Mouse (Mus musculus) forebrain, embryonic 15.5 days (tissue): ENCODE measurements at regions not wholly inside any gene's neighbourhood (a gene's known extent, or its start where the extent isn't known, plus 50 kb on each side); places are given as distances from the start of the nearest gene placed in this dataset.
"Not testable (repeated sequence)": the region's sequence is repeated elsewhere in the genome, so short reads cannot be mapped to it uniquely, and the experiment has no call there.

Experiments used
- ATAC-seq: fragments of 200-750 bp; cut with Nextera tagmentation; replicated peaks from 2 replicates; pipeline ENCODE4 v1.8.0; 2017; ENCODE audit warnings: mild to moderate bottlenecking, moderate TSS enrichment, moderate library complexity
- H3K27ac ChIP-seq: fragments of 300-500 bp; sonication (generic); replicated peaks from 2 replicates; pipeline ENCODE4 v1.5.1; 2015; ENCODE audit warnings: mild to moderate bottlenecking, inconsistent platforms
- H3K27me3 ChIP-seq: fragments of 300-500 bp; sonication (generic); 2 replicates; pipeline ENCODE4 v1.6.1; 2015; ENCODE audit warnings: inconsistent platforms
- H3K36me3 ChIP-seq: fragments of 300-500 bp; sonication (generic); 2 replicates; pipeline ENCODE4 v1.6.1; 2015; ENCODE audit warnings: mild to moderate bottlenecking, inconsistent platforms
- H3K4me1 ChIP-seq: fragments of 300-500 bp; sonication (generic); 2 replicates; pipeline ENCODE4 v1.6.1; 2015; ENCODE audit warnings: inconsistent platforms
- H3K4me2 ChIP-seq: fragments of 300-500 bp; sonication (generic); replicated peaks from 2 replicates; pipeline ENCODE4 v1.6.1; 2015; ENCODE audit warnings: mild to moderate bottlenecking, inconsistent platforms
- H3K4me3 ChIP-seq: fragments of 300-500 bp; sonication (generic); 2 replicates; pipeline ENCODE4 v1.5.1; 2015; ENCODE audit warnings: mild to moderate bottlenecking, inconsistent platforms
- H3K9ac ChIP-seq: fragments of 300-500 bp; sonication (generic); replicated peaks from 2 replicates; pipeline ENCODE4 v1.6.1; 2015; ENCODE audit warnings: mild to moderate bottlenecking, inconsistent platforms
- H3K9me3 ChIP-seq: fragments of 300-500 bp; sonication (generic); 2 replicates; pipeline ENCODE4 v1.6.1; 2016; ENCODE audit warnings: inconsistent platforms
- WGBS: fragments of 180-500 bp; shearing (Covaris S2); methylation state at CpG from one replicate; pipeline ENCODE4 v1.1.7; 2015; ENCODE audit warnings: mixed read lengths; 5-methylcytosine and 5-hydroxymethylcytosine counted together

DNA sequence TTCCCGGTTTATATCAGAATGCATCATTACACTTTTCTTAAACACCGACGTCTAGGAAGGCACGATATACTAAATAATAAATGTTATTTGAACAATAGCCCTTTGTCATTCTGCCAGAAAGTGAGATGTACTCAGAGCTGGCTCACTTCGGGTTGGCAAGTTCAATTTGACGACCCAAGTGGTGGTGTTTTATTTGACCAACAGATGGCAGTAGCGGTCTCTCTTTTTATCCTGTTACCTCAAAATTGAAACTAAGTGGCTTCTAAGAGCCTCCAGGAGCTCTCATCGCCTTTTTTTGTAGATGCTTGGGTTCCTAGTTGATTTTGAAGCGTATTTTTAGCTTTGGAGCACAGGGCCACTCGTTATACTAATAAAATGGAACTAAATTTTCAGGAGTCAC lies 66.7 kb upstream of the Chmp2b start:
- Histone ChIP-seq H3K27ac (no peak overlapping the region), H3K9ac (no peak overlapping the region), H3K36me3 (no peaks in the 10 kb centered on the region), H3K4me1 (no peaks in the 10 kb centered on the region), H3K4me2 (no peak overlapping the region), H3K9me3 (no peaks in the 10 kb centered on the region), H3K27me3 (no peaks in the 10 kb centered on the region), H3K4me3 (no peak overlapping the region)
- 12% methylated on average over 10 of the region's 10 CpGs for WGBS
- peak; percentile 57; the same call in 1 of the 2 replicates for ATAC-seq

- H3K36me3 ChIP-seq = no peaks in the 10 kb centered on the region
- H3K4me2 ChIP-seq = no peak overlapping the region
- no peak overlapping the region for H3K27ac ChIP-seq
- no peaks in the 10 kb centered on the region for H3K27me3 ChIP-seq
- H3K9me3 ChIP-seq = no peaks in the 10 kb centered on the region
- ATAC-seq = no peak
- H3K9ac ChIP-seq = no peak overlapping the region
- 60% methylated on average over 5 of the region's 5 CpGs for whole genome bisulfite sequencing
- H3K4me3 ChIP-seq = no peak overlapping the region
- no peaks in the 10 kb centered on the region for H3K4me1 ChIP-seq
These were observed 69.2 kb upstream of the Chmp2b start for GRCm38 (mm10) chr16:65631680-65632079.

GRCm38 (mm10) chr16:65646741-65647140 lies 84.2 kb upstream of the Chmp2b start:
- H3K27me3 ChIP-seq, H3K9me3 ChIP-seq, H3K4me3 ChIP-seq, H3K36me3 ChIP-seq, H3K9ac ChIP-seq, H3K27ac ChIP-seq, ATAC-seq, H3K4me2 ChIP-seq, H3K4me1 ChIP-seq: not testable (repeated sequence)
- 80% methylated on average over 3 of the region's 3 CpGs for WGBS

DNA sequence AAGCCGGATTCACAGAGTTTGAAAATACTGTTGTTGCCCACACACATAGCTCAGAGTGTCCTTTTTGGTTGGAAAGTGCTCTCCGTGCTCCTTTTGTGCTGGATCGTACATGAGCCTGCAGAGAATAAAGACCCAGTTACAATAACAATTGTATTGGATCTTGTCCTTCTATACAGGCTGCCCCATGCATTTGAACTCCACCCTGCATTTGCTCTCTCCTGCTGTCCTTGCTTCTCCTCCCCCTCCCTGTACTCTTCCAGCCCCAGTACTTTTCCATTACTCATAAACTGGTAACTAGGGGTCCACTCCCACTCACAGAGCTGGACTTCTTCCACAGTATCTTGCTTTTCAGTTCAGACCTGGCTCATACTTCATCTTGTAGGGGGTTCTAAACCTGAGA lies 86.5 kb upstream of the Chmp2b start:
- Histone ChIP-seq H3K9ac (no peak overlapping the region), H3K4me3 (no peak overlapping the region), H3K4me1 (no peaks in the 10 kb centered on the region), H3K4me2 (no peak overlapping the region), H3K27ac (no peak overlapping the region), H3K9me3 (no peaks in the 10 kb centered on the region), H3K36me3 (no peaks in the 10 kb centered on the region), H3K27me3 (no peaks in the 10 kb centered on the region)
- WGBS = 56% methylated on average over 3 of the region's 3 CpGs
- no peak for ATAC-seq

- Histone ChIP-seq H3K4me2 (no peak overlapping the region), H3K27ac (no peak overlapping the region), H3K9ac (no peak overlapping the region), H3K4me1 (no peaks in the 10 kb centered on the region), H3K36me3 (no peaks in the 10 kb centered on the region), H3K4me3 (no peak overlapping the region), H3K27me3 (no peaks in the 10 kb centered on the region), H3K9me3 (no peaks in the 10 kb centered on the region)
- no peak for ATAC-seq
These were observed 93.0 kb upstream of the Chmp2b start for GRCm38 (mm10) chr16:65655490-65655889.

- Histone ChIP-seq H3K9me3 (no peaks in the 10 kb centered on the region), H3K27me3 (no peaks in the 10 kb centered on the region), H3K4me1 (no peaks in the 10 kb centered on the region), H3K9ac (no peak overlapping the region), H3K4me2 (no peak overlapping the region), H3K36me3 (no peaks in the 10 kb centered on the region), H3K4me3 (no peak overlapping the region), H3K27ac (no peak overlapping the region)
- no peak for ATAC-seq
- WGBS = 9% methylated on average over 2 of the region's 2 CpGs
These were observed 95.3 kb upstream of the Chmp2b start for GRCm38 (mm10) chr16:65657829-65658228.

DNA sequence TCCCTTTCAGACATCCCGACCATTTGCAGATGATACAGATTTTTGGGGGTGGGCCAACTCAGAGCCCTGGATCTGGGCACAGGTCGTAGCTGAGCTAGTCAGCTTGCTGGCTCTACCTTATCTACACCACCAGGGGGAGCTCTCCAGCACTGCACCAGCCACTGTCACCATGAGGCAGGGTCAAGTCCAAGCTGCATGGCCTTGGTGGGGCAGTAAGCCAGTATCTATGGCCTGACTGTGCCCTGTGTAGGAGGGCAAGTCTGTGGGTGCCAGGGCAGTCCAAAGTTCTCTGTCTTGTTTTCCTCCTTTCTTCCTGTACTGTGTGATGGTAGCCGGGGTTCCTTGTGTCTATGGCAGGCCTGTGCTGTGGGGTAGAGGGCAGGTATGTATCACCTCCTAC lies 102.3 kb upstream of the Chmp2b start:
- H3K9ac ChIP-seq = no peak overlapping the region
- no peak overlapping the region for H3K27ac ChIP-seq
- no peak overlapping the region for H3K4me2 ChIP-seq
- 63% methylated on average over 3 of the region's 3 CpGs for WGBS
- no peaks in the 10 kb centered on the region for H3K36me3 ChIP-seq
- H3K27me3 ChIP-seq = no peaks in the 10 kb centered on the region
- H3K9me3 ChIP-seq = no peaks in the 10 kb centered on the region
- H3K4me3 ChIP-seq = no peak overlapping the region
- H3K4me1 ChIP-seq = no peaks in the 10 kb centered on the region
- peak; percentile 51; the same call in 1 of the 2 replicates for ATAC-seq

DNA sequence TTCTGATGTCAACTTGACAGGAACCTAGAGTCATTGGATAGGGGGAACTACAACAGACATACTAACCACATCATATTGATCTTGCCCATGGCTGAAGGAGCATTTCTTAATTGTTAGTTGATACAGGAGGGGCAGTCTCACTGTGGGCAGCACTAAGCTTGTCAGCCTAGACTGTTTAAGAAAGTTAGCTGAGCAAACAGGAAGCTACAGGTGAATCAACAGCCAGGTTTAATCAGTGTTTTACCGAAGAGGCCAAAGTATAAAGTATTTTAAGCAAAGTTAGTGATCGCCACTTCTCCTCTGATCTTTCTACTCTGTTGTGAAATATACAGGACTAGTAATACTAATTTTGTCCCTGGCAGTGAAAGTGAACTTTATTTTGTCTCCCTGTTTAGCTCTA lies 109.6 kb upstream of the Chmp2b start:
- Histone ChIP-seq H3K4me2 (no peak overlapping the region), H3K9ac (no peak overlapping the region), H3K27me3 (no peaks in the 10 kb centered on the region), H3K4me3 (no peak overlapping the region), H3K9me3 (no peaks in the 10 kb centered on the region), H3K36me3 (no peaks in the 10 kb centered on the region), H3K4me1 (no peaks in the 10 kb centered on the region), H3K27ac (no peak overlapping the region)
- WGBS = 95% methylated on average over 2 of the region's 2 CpGs
- ATAC-seq = no peak

DNA sequence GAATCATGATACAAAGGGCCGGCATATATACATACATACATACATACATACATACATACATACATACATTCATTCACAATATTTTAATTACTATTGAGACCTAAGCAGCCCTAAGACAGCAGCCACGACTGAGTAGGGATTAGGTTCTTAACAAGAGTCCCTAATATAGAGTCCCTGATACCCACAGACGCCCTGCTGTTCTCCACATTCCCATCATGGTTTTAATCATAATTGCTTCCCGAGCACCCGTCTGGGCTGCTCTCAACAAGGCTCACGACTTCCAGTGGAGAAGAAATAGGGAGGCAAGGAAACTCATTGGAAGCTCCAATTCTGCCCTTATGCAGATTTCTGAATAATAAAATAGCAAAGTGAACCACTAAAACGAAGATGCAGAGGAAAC lies 120.6 kb upstream of the Chmp2b start:
- ATAC-seq = no peak
- Histone ChIP-seq H3K4me1 (no peaks in the 10 kb centered on the region), H3K4me3 (no peak overlapping the region), H3K4me2 (no peak overlapping the region), H3K9ac (no peak overlapping the region), H3K27ac (no peak overlapping the region), H3K36me3 (no peaks in the 10 kb centered on the region), H3K9me3 (no peaks in the 10 kb centered on the region), H3K27me3 (no peaks in the 10 kb centered on the region)
- 67% methylated on average over 7 of the region's 7 CpGs for whole genome bisulfite sequencing

GRCm38 (mm10) chr16:65683703-65684320 lies 121.3 kb upstream of the Chmp2b start:
- H3K27ac ChIP-seq = no peak overlapping the region
- H3K9ac ChIP-seq = no peak overlapping the region
- no peak for ATAC-seq
- H3K4me2 ChIP-seq = no peak overlapping the region
- H3K4me3 ChIP-seq = no peak overlapping the region
- H3K4me1 ChIP-seq = no peaks in the 10 kb centered on the region
- H3K27me3 ChIP-seq = no peaks in the 10 kb centered on the region
- H3K9me3 ChIP-seq = no peaks in the 10 kb centered on the region
- no peaks in the 10 kb centered on the region for H3K36me3 ChIP-seq

GRCm38 (mm10) chr16:65693626-65694025 lies 121.4 kb upstream of the Vgll3 start:
- WGBS = 43% methylated on average over 2 of the region's 2 CpGs
- Histone ChIP-seq H3K4me2 (no peak overlapping the region), H3K4me3 (no peak overlapping the region), H3K9me3 (no peaks in the 10 kb centered on the region), H3K27ac (no peak overlapping the region), H3K36me3 (no peaks in the 10 kb centered on the region), H3K4me1 (no peaks in the 10 kb centered on the region), H3K27me3 (no peaks in the 10 kb centered on the region), H3K9ac (no peak overlapping the region)
- ATAC-seq = no peak

DNA sequence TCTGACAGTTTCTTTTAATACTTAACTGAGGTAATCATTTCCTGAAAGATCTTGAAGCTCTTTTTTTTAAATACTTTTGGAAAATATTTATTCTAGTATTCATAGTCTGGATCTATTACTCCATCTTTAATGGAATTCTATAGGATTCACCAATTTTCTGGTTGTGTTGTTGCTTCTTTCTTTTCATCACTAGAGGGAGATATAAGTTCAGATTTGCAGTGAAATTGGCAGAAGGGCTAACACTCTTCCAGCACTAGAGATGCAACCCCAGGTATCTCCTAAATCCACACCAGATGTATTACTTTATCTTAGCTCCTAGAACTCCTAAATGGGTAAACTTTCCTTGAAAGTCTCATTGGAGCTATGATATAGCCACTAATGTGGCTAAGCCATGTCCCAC lies 99.4 kb upstream of the Vgll3 start:
- no peak for ATAC-seq
- Histone ChIP-seq H3K4me1 (no peaks in the 10 kb centered on the region), H3K9me3 (no peaks in the 10 kb centered on the region)

GRCm38 (mm10) chr16:65718791-65719472 lies 96.1 kb upstream of the Vgll3 start:
- Histone ChIP-seq H3K9me3 (no peaks in the 10 kb centered on the region), H3K9ac (no peak overlapping the region), H3K4me3 (no peak overlapping the region), H3K27ac (no peak overlapping the region), H3K4me1 (no peaks in the 10 kb centered on the region), H3K36me3 (no peaks in the 10 kb centered on the region), H3K27me3 (no peaks in the 10 kb centered on the region), H3K4me2 (no peak overlapping the region)
- WGBS = 82% methylated on average over 6 of the region's 6 CpGs
- ATAC-seq = no peak

More for the DNA sequence above, 99.4 kb upstream of the Vgll3 start:
- Histone ChIP-seq H3K27ac (no peak overlapping the region), H3K36me3 (no peaks in the 10 kb centered on the region), H3K4me3 (no peak overlapping the region), H3K4me2 (no peak overlapping the region), H3K9ac (no peak overlapping the region), H3K27me3 (no peaks in the 10 kb centered on the region)
